Mouse (Mus musculus): Measurements from ENCODE around the gene Myo1c.
A peak's percentile ranks its signal among the peaks of the same experiment; 100 is the strongest.

Gene Myo1c

DNA sequence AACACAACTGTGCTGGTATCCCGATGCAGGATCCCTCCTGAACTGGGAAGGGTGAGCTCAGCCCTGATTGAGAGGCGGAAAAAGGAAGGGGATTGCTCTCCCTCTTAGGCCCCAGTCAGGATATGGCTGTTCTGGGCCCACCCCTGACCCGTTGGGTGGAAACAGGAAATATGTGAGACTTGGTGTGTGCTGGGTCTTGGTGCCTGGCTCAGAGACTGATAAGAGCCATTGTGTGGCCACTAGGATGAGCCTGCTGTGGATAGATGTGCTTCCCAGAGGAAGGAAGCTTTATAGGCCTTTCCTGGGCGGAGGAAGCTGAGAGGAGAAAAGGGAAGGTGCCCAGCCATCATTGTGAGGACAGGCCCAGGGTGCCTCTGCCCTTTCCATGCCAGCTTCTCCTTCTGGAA is 1.1 kb upstream of the Myo1c start:
- DNase-seq (ENCODE audit: extremely low spot score) = peak; percentile 10

DNA sequence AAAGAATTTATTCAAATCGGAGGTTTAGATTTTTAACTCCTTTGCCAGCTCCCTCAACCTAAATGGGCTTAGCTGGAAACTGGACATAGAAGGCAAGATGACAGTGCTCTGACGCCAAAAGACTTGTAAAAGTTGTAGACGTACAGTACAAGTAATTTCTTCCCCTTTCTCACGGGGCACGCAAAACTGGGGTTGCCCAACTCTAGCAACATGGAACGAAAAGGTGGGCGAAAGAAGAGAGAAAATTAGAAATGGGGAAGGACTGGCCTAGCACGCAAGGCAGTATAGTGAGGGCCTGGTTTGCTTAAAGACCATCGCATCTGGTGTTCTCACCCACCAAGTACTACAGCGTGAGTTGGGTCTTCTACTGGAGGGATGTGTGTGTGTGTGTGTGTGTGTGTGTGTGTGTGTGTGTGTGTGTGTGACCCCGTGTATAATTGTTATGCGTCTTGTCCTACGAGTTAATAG is 688 bp downstream of the Myo1c start:
- no peak for DNase-seq (ENCODE audit: extremely low spot score)

DNA sequence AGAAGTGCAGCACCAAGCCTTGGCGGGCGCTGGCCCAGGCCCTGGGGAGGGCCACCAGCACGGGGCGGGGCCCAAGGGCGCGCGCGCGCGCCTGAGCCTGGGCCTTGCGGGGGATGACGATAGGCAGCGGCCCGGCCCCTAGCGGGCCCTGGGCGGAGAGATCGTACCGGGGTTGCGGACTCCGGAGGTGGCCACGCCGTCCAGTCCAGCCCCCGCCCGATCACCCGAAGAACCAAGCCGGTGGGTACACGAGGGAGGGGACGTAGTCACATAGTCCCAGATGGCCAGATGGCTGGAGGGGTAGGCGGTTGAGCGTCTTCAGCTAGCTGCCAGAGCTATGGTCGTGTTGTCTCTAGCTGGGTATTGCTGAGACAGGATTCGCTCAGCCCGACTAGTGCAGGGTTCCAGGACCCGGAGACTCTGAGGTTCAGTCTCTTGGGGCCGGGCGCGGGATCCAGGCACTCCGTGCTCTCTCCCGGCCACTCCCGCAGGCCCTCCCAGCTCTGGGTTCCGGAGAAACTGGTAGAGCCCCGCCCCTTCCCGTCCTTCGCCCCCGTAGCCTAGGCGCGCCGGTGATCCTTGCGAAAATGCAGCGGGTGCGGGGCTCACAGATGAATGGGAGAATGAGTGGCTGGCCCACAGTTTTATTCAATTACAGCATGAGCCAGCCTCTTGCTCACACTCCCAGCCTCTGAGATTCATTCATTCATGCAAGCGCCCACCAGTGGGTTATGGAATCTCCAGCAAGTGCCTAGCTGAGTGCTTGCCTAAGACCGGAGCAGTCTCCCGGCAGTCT is 1.3 kb downstream of the Myo1c start:
- DNase-seq (ENCODE audit: extremely low spot score) = peak; percentile 72

DNA sequence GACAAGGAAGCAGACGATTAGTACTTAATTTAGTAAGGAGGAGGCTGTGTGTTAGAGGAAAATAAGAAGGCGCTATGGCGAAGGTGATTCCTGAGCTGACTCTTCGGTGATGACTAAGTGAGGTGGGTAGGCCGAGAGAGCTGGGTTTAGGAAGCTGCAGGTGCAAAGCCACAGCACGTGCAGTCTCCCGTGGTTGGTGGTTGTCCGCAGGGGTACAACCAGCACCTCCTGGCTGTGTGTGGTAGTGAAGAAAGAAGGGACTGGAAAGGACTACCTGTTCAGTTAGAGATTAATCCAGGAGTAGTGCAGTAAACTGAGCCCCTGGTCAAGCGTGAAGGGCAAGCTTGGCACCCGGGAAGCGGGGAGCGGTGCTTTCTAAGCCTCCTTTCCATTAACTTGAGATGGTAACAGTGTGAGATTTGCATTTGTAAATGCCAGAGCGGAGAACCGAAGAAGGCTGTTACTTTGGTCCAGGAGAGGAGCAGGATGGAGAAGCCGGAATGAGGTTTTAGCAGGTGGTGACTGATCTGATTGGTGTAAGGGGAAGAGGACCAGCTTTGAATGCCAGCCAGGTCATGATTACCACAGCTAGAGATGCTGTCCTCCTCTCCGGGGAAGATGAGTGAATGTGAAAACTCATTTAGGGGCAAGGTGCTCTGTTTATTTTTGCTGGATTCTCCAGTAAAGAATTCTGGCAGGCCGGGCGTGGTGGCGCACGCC is 2.1 kb downstream of the Myo1c start:
- DNase-seq (ENCODE audit: extremely low spot score) = no peak

DNA sequence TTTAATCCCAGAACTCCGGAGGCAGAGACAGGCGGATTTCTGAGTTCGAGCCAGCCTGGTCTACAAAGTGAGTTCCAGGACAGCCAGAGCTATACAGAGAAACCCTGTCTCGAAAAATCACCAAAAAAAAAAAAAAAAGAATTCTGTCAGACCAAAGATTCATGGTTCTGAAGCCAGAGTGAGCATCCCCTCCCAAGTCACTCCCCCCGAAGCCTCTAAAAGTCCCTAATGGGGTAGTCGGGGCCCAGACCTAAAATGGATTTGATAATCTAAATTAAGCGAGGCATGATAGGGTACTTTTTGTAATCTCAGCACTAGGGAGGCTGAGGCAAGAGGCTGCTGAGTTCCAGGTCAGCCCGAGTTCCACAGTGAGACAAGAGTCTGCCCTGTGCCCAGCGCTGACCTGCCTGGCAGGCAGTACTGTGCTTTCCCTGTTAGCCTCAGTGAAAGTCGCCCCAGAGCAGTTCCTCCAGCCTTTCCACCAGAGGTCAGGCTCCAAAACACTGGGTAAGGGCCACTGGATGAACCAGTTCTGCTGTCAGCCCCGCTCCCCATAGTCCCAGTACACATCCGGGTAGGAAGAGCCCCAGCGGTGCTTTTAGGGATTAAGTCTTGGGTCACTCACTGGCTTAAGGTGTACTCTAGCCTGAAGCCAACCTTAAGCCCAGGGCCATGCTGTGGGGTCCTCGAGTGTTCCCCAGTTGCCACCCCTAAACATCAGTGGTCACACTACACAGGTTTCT is 2.8 kb downstream of the Myo1c start:
- peak; percentile 27 for DNase-seq (ENCODE audit: extremely low spot score)

DNA sequence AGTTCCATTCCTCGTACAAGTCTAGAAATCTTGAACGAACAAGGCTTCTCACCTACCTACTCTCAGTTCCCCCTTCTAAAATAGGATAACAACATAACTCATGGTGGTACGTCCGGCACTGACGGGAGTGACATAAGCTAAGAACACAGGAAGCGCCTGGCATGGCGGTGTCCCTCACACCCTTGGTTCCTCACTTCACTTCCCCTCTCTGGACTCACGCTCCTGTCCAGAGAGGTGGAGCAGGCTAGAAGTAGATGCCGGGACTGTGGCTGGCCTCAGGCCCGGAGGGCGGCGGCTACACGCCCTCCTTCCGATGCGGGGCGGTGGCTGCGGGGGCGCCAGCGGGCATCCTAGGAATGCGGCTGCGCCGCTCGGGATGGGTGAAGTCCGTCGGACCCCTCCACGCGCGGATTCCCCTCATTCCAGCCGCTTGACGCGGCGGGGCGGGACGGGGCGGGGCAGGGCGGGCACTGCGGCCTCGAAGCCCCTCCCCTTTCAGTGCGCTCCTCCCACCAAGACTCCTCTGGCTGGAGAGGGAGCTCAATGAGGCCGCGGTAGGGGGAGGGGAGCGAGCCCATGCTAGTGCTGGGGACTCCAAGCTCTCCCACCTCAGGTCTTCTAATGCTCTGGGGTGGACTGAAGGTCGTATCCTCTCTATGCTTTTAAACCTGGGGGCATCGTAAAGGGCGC is 3.6 kb downstream of the Myo1c start:
- DNase-seq (ENCODE audit: extremely low spot score) = peak; percentile 92

DNA sequence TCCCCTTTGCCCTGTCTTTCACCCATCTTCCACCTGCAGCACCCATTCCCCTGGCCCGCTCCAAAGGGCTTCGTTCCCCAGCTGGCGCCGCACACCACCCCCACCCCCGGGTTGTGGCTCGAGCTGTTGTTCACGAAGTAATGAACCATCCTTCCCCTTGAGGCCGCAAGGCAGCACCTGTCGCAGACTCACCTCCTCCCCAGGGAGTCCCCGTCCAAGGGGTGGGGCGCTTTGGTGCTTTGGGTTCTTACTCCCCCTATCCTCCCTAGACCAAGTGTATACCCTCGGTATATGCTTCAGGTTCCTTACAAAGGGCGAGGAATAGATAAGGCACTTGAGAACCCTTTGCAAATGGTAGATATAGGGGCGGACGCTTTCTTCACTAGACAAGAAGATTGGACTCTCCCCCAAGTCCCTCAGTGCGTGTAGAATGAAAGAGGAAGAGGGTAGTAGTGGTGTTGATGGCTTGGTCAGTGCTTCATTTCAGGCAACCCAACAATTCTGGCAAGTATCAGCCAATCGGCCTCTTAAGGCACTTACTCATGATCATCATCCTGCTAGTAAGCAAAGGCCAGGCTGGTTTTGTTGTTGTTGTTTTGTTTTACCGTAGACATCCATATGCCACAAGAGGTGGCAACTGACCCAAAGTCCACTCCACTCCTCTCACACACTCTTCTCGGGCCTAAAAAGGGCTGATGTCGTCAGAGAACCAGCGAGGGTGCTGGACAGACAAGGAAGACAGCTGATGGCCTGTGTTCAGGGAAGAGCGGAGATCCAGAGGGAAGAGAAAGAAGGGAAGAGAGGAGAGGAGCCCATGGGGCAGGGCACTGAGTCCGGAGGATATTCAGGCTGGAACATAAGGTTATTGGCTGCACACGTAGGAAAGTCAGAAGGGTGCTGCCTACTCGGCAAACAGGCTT is 4.4 kb downstream of the Myo1c start:
- DNase-seq (ENCODE audit: extremely low spot score) = peak; percentile 14

DNA sequence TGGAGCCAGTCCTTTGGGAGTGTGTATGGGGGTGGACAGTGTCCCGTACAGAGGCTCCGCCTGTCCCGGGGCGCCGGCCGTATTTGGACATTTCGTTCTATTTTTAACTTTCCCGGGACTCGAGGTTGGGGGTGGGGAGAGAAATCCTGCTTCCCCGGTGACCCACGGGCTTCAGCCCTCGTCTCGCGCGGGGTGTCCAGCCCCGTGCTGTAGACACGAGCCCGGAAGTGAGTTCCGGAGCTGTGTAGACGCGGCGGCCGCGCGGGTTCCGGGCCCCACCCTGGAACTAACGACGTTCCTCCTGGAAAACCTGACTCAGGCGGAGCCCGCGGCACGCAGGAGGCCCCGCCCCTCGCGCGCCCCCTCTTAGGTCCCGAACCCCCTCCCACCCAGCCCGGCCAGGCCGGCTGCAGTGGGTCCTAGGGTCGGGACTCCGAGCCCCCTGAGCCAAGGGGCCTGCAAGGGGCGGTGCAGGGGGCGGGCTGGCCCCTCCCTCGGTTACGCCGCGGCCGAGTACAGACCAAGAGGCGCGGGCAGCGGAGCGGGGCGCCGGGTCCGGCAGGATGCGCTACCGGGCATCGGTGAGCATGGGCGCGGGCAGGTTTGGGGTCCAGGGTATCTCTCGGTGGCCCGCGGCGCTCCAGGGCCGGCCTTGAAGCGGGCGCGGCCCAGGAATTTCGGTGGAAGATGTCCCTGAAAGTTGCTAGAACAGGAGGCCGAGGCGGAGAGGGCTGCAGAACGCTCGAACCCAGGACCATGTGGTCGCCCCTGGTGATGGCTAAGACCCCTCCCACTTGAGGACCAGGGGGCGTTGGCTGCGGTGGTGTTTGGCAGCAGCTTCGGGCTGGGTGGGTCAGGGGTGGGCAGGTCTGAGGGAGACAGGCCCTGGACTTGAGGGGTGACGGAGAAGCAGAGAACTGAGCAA is 5.6 kb downstream of the Myo1c start:
- DNase-seq (ENCODE audit: extremely low spot score) = peak; percentile 78

DNA sequence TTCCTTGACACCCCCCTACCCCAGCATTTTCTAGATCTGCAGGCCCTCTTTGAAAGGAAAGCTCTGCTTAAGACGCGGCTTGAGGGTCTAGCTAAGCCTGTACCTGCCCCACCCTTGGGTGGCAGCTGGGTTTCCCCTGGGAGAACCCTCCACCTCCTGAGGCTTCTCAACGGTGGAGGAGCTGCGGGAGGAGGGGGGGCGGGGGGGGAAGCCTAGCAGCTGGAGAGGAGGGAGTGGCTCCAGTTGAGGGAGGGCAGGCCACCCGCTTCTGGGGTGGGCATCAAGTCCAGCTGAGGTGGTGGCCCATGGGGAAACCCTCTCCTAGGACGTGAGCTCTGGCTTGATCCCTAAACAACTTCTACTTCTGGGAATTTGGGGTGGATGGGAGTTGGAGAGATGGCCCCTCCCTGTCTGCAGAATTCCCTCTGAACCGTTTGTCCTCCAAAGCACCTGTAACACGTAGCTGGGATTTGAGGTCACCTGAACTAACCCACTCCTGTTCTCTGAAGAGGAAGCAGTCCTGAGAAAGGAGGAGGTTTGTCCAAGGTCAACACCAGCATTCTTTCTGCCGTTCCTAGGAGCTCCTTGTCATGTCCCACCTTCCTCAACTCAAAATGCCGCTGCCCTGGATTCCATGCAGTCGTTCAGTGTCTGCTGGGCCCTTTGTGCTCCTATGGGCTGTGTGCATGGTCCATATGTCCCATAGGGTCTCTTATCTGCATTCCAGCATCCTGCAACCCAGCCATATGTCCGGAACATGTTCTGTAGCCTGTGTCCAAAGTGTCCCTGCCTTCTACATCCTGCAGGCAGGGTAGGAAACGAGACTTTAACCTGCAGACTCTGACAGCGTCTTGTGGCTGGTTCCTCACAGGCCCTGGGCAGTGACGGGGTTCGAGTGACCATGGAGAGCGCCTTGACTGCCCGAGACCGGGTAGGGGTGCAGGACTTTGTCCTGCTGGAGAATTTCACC is 6.6 kb downstream of the Myo1c start:
- DNase-seq (ENCODE audit: extremely low spot score) = no peak

DNA sequence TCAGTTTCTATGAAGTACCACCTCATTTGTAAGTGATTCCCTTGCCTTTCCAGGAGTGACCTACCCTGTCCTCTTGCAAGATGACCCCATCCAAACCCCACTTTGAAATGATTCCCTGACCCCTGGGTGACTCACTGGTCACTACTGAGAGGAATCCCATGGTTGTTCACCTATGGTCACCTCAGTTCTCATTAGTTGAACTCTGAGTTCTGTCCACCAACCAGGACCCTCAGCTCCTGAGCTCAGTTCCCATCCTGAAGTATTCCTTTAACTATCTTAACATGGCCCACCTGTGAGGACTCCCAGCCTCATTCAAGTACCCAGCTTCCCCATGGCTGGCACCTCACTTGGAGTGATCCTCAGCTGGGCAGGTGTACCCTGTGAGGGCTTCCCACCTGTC is 7.5 kb downstream of the Myo1c start:
- no peak for DNase-seq (ENCODE audit: extremely low spot score)

DNA sequence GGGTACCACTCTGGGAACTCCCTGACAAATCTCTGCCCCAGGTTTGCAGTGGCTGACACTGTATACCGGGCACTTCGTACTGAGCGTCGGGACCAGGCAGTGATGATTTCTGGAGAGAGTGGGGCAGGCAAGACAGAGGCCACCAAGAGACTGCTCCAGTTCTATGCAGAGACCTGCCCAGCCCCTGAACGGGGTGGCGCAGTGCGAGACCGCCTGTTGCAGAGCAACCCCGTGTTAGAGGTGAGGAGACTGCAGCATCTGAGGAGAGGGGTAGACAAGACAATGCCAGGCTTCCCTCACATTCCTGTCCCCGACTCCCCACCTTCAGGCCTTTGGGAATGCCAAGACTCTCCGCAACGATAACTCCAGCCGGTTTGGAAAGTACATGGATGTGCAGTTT is 8.0 kb downstream of the Myo1c start:
- DNase-seq (ENCODE audit: extremely low spot score) = no peak

DNA sequence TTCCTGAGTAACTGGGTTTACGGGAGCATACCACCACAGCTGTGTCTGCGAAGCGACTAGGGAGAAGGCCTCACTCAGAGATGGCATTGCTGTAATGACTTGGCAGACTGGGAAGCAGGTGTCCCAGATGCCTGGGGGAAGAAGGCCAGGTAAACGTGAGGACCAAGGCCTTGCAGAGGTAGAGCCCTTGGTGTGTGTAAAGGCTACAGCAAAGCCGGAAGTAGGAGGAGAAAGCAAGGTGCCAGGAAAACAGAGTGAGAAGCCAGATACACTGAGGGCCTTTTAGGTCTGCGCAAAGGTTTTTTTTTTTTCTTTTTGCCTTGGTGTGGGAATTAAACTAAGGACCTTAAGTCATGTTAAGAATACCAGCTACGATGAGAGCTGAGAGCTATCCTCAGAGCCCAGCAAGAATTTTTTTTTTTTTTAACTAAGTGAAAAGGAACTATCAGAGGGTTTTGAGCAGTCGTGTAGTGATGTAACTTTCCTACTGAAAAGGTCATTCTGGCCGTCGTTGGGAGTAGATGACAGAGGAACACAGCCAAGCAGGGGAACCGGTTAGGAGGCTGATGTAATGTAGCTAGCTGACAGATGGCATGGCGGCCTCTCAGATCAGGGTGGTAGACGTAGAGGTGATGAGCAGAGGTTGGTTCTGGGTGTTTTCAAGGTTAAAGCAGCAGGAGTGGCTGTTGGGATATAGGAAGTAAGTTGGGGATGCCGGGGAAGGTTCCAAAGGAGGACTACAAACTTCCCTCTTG is 8.9 kb downstream of the Myo1c start:
- no peak for DNase-seq (ENCODE audit: extremely low spot score)

DNA sequence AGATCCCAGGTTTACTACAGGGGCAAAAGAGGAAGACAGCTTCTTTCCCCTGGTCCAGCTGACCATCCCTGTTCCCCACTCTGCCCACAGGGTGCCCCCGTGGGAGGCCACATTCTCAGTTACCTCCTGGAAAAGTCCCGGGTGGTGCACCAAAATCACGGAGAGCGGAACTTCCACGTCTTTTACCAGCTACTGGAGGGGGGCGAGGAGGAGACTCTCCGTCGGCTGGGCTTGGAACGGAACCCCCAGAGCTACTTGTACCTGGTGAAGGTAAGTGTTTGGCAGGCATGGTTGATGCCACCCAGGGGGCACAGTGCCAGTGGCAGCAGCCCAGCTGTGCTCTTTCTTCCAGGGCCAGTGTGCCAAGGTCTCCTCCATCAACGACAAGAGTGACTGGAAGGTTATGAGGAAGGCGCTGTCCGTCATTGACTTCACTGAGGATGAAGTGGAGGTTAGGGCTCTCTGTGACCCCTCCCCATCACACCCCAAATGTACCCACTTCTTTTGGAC is 9.8 kb downstream of the Myo1c start:
- DNase-seq (ENCODE audit: extremely low spot score) = no peak

DNA sequence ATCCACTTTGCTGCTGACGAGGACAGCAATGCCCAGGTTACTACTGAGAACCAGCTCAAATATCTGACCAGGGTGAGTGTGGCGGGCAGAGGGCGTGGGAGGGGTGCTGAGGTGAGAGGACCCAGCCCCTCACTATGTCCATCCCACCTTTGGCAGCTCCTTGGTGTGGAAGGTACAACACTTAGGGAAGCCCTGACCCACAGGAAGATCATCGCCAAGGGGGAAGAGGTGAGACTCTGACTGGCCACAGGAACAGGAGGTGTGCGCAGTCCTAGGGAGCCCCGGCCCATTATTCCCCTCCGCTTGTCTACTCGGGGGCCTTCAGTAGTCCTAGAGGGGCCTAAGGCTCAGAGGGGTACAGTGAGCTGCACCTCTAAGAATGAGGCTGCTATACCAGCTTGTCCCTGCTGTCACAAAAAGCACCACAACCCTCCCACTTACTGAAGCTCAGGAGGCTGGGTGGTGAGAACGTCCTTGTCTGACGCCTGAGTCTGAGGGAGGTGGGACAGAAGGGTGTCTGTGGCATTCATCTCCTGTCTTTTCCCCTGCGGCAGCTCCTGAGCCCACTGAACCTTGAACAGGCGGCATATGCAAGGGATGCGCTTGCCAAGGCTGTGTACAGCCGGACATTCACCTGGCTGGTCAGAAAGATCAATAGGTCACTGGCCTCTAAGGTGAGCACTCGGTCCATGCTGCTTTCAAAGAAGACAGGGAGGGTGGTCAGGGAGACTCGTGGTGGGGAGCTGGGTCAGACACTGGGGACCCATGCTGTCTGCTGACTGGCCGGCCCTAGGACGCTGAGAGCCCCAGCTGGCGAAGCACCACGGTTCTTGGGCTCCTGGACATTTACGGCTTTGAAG is 10.9 kb downstream of the Myo1c start:
- DNase-seq (ENCODE audit: extremely low spot score) = no peak

DNA sequence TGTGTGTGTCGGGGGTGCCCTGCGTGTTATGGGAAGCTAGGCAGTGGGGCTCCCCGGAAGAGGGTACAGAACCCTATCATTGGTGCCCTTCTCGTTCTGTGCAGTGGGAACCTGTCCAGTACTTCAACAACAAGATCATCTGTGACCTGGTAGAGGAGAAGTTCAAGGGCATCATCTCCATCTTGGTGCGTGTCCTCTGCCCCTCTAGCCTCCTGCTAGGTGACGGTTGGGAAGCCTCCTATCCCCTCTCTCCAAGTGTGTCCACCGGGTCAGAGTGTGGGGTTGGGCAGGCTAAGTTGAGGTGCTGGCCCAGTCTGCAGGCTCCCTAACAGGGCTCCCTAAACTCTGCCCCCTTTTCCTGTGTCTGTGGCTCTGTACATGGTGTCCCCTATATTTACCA is 11.8 kb downstream of the Myo1c start:
- DNase-seq (ENCODE audit: extremely low spot score) = no peak

DNA sequence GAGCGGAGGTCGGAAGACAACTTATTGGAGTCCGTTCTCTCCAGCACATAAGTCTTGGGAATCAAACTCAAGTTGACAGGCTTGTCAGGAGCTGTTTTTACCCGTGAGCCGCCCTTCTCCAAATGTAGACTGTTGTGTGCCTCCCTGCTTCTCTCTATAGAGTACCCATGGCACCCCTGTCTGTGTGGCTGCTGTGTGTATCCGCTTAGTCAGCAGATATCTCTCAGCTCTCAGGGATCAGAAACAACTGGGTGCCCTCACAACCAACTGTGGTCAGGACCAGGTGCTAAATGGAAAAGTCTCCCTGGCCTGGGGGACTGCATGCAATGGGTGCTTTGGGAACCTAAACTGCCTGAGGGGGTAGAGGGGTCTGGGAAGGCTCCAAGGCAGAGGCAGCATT is 16.0 kb downstream of the Myo1c start:
- DNase-seq (ENCODE audit: extremely low spot score) = no peak

DNA sequence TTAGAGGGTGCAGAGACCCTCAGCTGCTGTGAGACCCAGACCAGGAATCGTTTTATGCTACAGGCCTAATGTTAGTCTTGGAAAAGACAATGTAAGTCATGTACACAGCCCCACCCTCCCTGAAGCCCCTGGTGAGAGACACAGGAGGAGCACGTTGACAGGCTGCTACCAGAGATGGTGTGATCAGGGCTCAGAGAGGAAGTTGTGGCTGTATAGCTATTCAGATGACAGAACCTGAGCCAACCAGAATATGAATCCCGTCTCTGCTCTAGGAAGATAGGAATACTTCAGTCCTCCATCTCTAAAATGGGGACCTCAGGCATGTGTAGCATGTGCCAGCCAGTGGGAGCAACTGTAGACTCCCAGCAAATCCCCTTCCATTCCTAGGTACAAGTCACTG is 18.3 kb downstream of the Myo1c start:
- DNase-seq (ENCODE audit: extremely low spot score) = no peak
